ENCODE assay signal across 28 mouse cellular contexts in the genomic region with DNA sequence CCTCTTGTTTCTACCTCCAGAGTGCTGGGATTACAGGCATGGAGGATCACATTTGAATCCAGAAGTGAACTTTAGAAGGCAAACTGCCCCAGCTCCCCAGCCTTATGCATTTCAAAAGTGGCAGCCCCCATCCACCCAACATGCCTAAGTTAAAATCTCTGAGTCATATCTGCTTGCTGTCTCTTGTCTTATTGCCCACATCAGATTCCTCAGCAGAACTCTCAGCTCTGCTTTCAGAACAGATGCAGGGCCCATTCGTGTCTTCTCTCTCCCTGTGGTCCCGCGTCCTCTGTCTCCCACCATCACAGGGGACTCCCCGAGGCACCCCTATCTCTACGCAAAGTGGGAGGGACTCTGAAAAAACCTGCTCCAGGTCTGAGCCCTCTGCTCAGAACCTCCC. TPM values are rescaled to one million over a fixed set of nuclear protein-coding genes. Genes with fewer than 3 reads are reported as not detected.
DNase-seq lines count a peak whose midpoint lies in the region; TF ChIP-seq lines count a peak whose summit lies in the region.
"Had no signal": no experiment of that assay in that cellular context is flagged by ENCODE, and none has a peak within 500 bp of the region (broad histone marks: within the 10 kb centered on the region; RNA-seq: fewer than 3 reads in every experiment).

No protein-coding gene starts in this region.

- peak; percentile 49; the same call in 1 of the 2 replicates for TF ChIP-seq EP300 in CH12.LX (IDR thresholded peaks at IDR 0.05; ENCODE audit: low read length)

- H3K27me3 ChIP-seq in CH12.LX (replicated peaks): no peaks in the 10 kb centered on the region

- no peak for TF ChIP-seq RAD21 in CH12.LX (IDR thresholded peaks at IDR 0.05; ENCODE audit: low read depth, low read length)

- H3K9me3 ChIP-seq in CH12.LX (replicated peaks; ENCODE audit: low read length): peaks cover 3% of the 10 kb centered on the region
- H3K9me3 ChIP-seq: heart, embryonic 13.5 days; kidney, embryonic 15.5 days; limb, embryonic 12.5 days; liver, embryonic 15.5 days; neural tube, embryonic 13.5 days had no signal

- H3K4me3 ChIP-seq in CH12.LX (replicated peaks in 1 of 3; ENCODE audit: low read depth in 2 of 3, low read length in 2 of 3, poor library complexity in 1 of 3): peak overlapping the region in 1 of 3 experiments; percentile 8
- H3K4me3 ChIP-seq in embryonic fibroblast, embryonic 13.5 days (ENCODE audit: insufficient read depth, low read length): no peak overlapping the region
- H3K4me3 ChIP-seq: heart, embryonic 13.5 days; kidney, embryonic 15.5 days; layer of hippocampus, adult 2 months; left cerebral cortex, adult 2 months; limb, embryonic 12.5 days; liver, embryonic 15.5 days; neural tube, embryonic 13.5 days had no signal

- in situ Hi-C loops in CH12.LX (cut with MboI; ENCODE audit: low pct_ligation_motif_present, low pct_unique_long_range_greater_than_20kb, low sequenced_read_pairs): loop anchor here (25.0 kb wide), 1 partner anchor 239 kb away; a partner anchor contains a TSS

- H3K4me2 ChIP-seq in CH12.LX (ENCODE audit: insufficient read depth, low read depth, poor library complexity, severe bottlenecking): peak overlapping the region; percentile 53
- H3K4me2 ChIP-seq: heart, embryonic 13.5 days; hindbrain, embryonic 14.5 days; kidney, embryonic 15.5 days; limb, embryonic 12.5 days; liver, embryonic 15.5 days; lung, embryonic 14.5 days; midbrain, embryonic 11.5 days; neural tube, embryonic 13.5 days had no signal

- no peaks in the 10 kb centered on the region for H3K79me2 ChIP-seq in CH12.LX (replicated peaks; ENCODE audit: control insufficient read depth, extremely low read depth, insufficient read depth, poor library complexity, severe bottlenecking)

- H3K4me1 ChIP-seq in CH12.LX (ENCODE audit: control insufficient read depth in 1 of 2, insufficient read depth in 2 of 2): peaks cover 15 to 52% of the 10 kb centered on the region in 2 experiments
- H3K4me1 ChIP-seq in embryonic fibroblast, embryonic 13.5 days (ENCODE audit: control insufficient read depth, insufficient read depth, low read length): peaks cover 8% of the 10 kb centered on the region
- H3K4me1 ChIP-seq: heart, embryonic 13.5 days; kidney, embryonic 15.5 days; limb, embryonic 12.5 days; neural tube, embryonic 13.5 days had no signal

- no peak for TF ChIP-seq CTCF in CH12.LX (conservative IDR thresholded peaks at IDR 0.05 in 1 of 2, IDR thresholded peaks at IDR 0.05 in 1 of 2; ENCODE audit: low read depth in 2 of 2, low read length in 2 of 2)
- TF ChIP-seq CTCF in embryonic fibroblast, embryonic 13.5 days (IDR thresholded peaks at IDR 0.05; ENCODE audit: borderline replicate concordance, insufficient read depth, low read length): no peak

- peak overlapping the region; percentile 18 for H3K9ac ChIP-seq in CH12.LX (ENCODE audit: insufficient read depth, low read depth)
- H3K9ac ChIP-seq: heart, embryonic 13.5 days; hindbrain, embryonic 14.5 days; kidney, embryonic 15.5 days; limb, embryonic 12.5 days; liver, embryonic 15.5 days; lung, embryonic 14.5 days; neural tube, embryonic 13.5 days had no signal

- peaks cover 0 to 10% of the 10 kb centered on the region in 2 experiments for H3K36me3 ChIP-seq in CH12.LX (replicated peaks in 1 of 2; ENCODE audit: control insufficient read depth in 1 of 2, insufficient read depth in 1 of 2, low read length in 1 of 2)
- H3K36me3 ChIP-seq: heart, embryonic 13.5 days; kidney, embryonic 15.5 days; liver, embryonic 15.5 days; neural tube, embryonic 13.5 days had no signal

- DNase-seq in frontal cortex, postnatal 36 days (ENCODE audit: low spot score in 2 of 2): peak; percentile 12 to 19
- no peak for DNase-seq in frontal cortex, postnatal 14 days (ENCODE audit: low spot score in 2 of 2)
- DNase-seq in 3T3-L1 (ENCODE audit: low read depth, low spot score): peak; percentile 58
- DNase-seq in CH12.LX (ENCODE audit: extremely low read depth): peak; percentile 80
- DNase-seq in adipocyte (ENCODE audit: low spot score): no peak
- DNase-seq in cerebellum, postnatal 25 days: no peak
- no peak for DNase-seq in adrenal gland, adult 2 months
- DNase-seq: adrenal gland, postnatal 14 days; cerebellum, adult 18-20 months; cerebellum, postnatal 10 days; heart, postnatal 10 days; kidney, adult 18-20 months; kidney, postnatal 25 days; lung, embryonic 14.5 days; lung, postnatal 36 days; right cerebral cortex, postnatal 25 days; thymus, adult 18-20 months had no signal

- dilution Hi-C loops in CH12.LX (cut with MboI; ENCODE audit: extremely low pct_ligation_motif_present, extremely low pct_unique_long_range_greater_than_20kb, low sequenced_read_pairs): no loop called here

- TF ChIP-seq POLR2A in CH12.LX (IDR thresholded peaks at IDR 0.05; ENCODE audit: low read depth, low read length): 0 out of 2 replicates have a peak, but pooled peaks have one; percentile 45
- TF ChIP-seq POLR2A in embryonic fibroblast, embryonic 13.5 days (IDR thresholded peaks at IDR 0.05; ENCODE audit: low read depth, low read length): no peak

- peak overlapping the region; percentile 97 for H3K27ac ChIP-seq in CH12.LX (ENCODE audit: insufficient read depth, low read depth)
- peak overlapping the region; percentile 66 for H3K27ac ChIP-seq in embryonic fibroblast, embryonic 13.5 days (ENCODE audit: insufficient read depth, low read length)
- H3K27ac ChIP-seq: heart, embryonic 13.5 days; hindbrain, embryonic 14.5 days; kidney, embryonic 15.5 days; layer of hippocampus, adult 2 months; left cerebral cortex, adult 2 months; limb, embryonic 12.5 days; liver, embryonic 15.5 days; neural tube, embryonic 13.5 days; stomach, postnatal 0 days had no signal

TF ChIP-seq in CH12.LX, 34 proteins besides CTCF, POLR2A, EP300 and RAD21:
- no peak for TF ChIP-seq ZMIZ1 (IDR thresholded peaks at IDR 0.05; ENCODE audit: low read depth, low read length)
- no peak for TF ChIP-seq ZNF384 (IDR thresholded peaks at IDR 0.05; ENCODE audit: low read depth, low read length)
- TF ChIP-seq BHLHE40 (IDR thresholded peaks at IDR 0.05; ENCODE audit: low read depth, low read length): peak; percentile 71
- TF ChIP-seq TCF12 (IDR thresholded peaks at IDR 0.05; ENCODE audit: low read depth, low read length): peak; percentile 33; the same call in 1 of the 2 replicates
- TF ChIP-seq JUND (conservative IDR thresholded peaks at IDR 0.05; ENCODE audit: low read depth, low read length): peak; percentile 20; the same call in 1 of the 2 replicates
- TF ChIP-seq MEF2A (IDR thresholded peaks at IDR 0.05; ENCODE audit: borderline replicate concordance, low read depth, low read length): 0 out of 2 replicates have a peak, but pooled peaks have one; percentile 52
- TF ChIP-seq MYC (IDR thresholded peaks at IDR 0.05; ENCODE audit: low read depth, low read length): peak; percentile 11; the same call in 1 of the 2 replicates
- TF ChIP-seq ETS1 (conservative IDR thresholded peaks at IDR 0.05; ENCODE audit: low read depth, low read length): peak; percentile 77
- no peak for TF ChIP-seq USF2 (conservative IDR thresholded peaks at IDR 0.05; ENCODE audit: low read depth, low read length)
- peak; percentile 66; the same call in 1 of the 2 replicates for TF ChIP-seq IRF4 (IDR thresholded peaks at IDR 0.05; ENCODE audit: low read depth, low read length)
- TF ChIP-seq MAFK (IDR thresholded peaks at IDR 0.05; ENCODE audit: insufficient replicate concordance, low read length): peak; percentile 35; the same call in 1 of the 2 replicates

RNA-seq across cellular contexts. Expression of a gene that starts 44.3 kb away (rescaled TPM):
- total RNA-seq in CH12.LX (2012; rRNA removed): 183 and 195 TPM in 2 replicates
- total RNA-seq in CH12.LX (2014; rRNA removed): 112 and 114 TPM in 2 replicates
- 395 and 401 TPM in 2 replicates for polyA plus RNA-seq in CH12.LX (2012; ENCODE audit: insufficient read length, low read depth)
- 2.0 and 2.2 TPM in 2 replicates for polyA plus RNA-seq in embryonic fibroblast, embryonic 13.5 days (2011; ENCODE audit: insufficient read length, low read depth, missing spikeins)
- 1 to 10 TPM in 1 of 2 experiments, under 1 TPM in 1; 0.37 to 1.3 TPM for total RNA-seq in adrenal gland, adult 2 months (2021)
- polyA plus RNA-seq in adrenal gland, adult 2 months (2012; rRNA removed): 2.2 TPM in 2 replicates

RNA-seq across cellular contexts. Expression of a gene that starts 44.5 kb away (rescaled TPM):
- total RNA-seq in CH12.LX (2012; rRNA removed): 513 and 551 TPM in 2 replicates
- total RNA-seq in CH12.LX (2014; rRNA removed): 595 and 658 TPM in 2 replicates
- 580 and 584 TPM in 2 replicates for polyA plus RNA-seq in CH12.LX (2012; ENCODE audit: insufficient read length, low read depth)
- 328 and 347 TPM in 2 replicates for polyA plus RNA-seq in embryonic fibroblast, embryonic 13.5 days (2011; ENCODE audit: insufficient read length, low read depth, missing spikeins)
- 100 to 1,000 TPM; 259 to 280 TPM for total RNA-seq in adrenal gland, adult 2 months (2021)
- polyA plus RNA-seq in adrenal gland, adult 2 months (2012; rRNA removed): 118 and 138 TPM in 2 replicates

Comparison
In these comparisons a context has a peak if more than half of its experiments do, and no peak if none do; other contexts are left out.
1. DNase-seq: peak in frontal cortex, postnatal 36 days (2 of 2), 3T3-L1 (single experiment) and CH12.LX (single experiment); none in frontal cortex, postnatal 14 days (0 of 2), adipocyte (single experiment), cerebellum, postnatal 25 days (0 of 2) and adrenal gland, adult 2 months (single experiment).
2. RNA of a gene that starts 44.3 kb away (polyA plus RNA-seq): 395 to 401 TPM in CH12.LX; 2.2 TPM in adrenal gland, adult 2 months and 2.0 to 2.2 TPM in embryonic fibroblast, embryonic 13.5 days; every median in the first group is over 100 times any median in the second.